Mouse (Mus musculus): ENCODE data around the gene Prdm10. TPM values are rescaled to one million over a fixed set of nuclear protein-coding genes. Genes with fewer than 3 reads are reported as not detected.

Prdm10 gene
- total RNA-seq, 2 experiments from 2014 or later: 20.4 to 20.7 TPM

Other genes with a start within 250 kb of the Prdm10 start
- gene Zbtb44, start 249.9 kb upstream of the Prdm10 start, total RNA-seq (2021): 10 to 100 TPM; 41.3 to 43.5 TPM
- 1 to 10 TPM; 1.1 to 1.2 TPM for gene St14, start 148.7 kb upstream of the Prdm10 start, total RNA-seq (2021)
- gene Aplp2, start 68.7 kb upstream of the Prdm10 start, total RNA-seq (2021): 100 to 1,000 TPM; 590 to 591 TPM
- 10 to 100 TPM; 24.5 to 25.1 TPM for gene Nfrkb, start 105.7 kb downstream of the Prdm10 start, total RNA-seq (2021)
- not detected for gene Tmem45b, start 183.9 kb downstream of the Prdm10 start, total RNA-seq (2021)

Data from left cerebral cortex, adult 18-20 months (tissue).